Mouse (Mus musculus) heart, adult 8-10 months (tissue): ENCODE data around the gene Ndufb7. TPM values are rescaled to one million over a fixed set of nuclear protein-coding genes. Genes with fewer than 3 reads are reported as not detected.

ENCODE experiments used
- DNase-seq: peaks from one replicate; pipeline ENCODE4 v3.0.0; 2022; ENCODE audit warnings: low spot score
- total RNA-seq, 4 experiments: library from RNA; stranded (reverse); gene quantifications; 2 replicates each; pipeline ENCODE4 v1.2.4; 2022

Gene Ndufb7
- total RNA-seq, 4 experiments from 2014 or later: 561 to 765 (median 683) TPM

GRCm38 (mm10) chr8:83599814-83600213 is 33.3 kb downstream of the Ndufb7 start:
- DNase-seq: no peak

GRCm38 (mm10) chr8:83602650-83603029 is 36.2 kb downstream of the Ndufb7 start:
- DNase-seq: no peak

- DNase-seq: peak; percentile 99
Observed at GRCm38 (mm10) chr8:83607661-83608397, 41.4 kb downstream of the Ndufb7 start, which contains the start of the genes Tecr and Dnajb1. Gene Tecr, minus strand, starts transcription at chr8:83607971. Gene Dnajb1, plus strand, starts transcription at chr8:83608193.

GRCm38 (mm10) chr8:83608398-83608829 is 41.9 kb downstream of the Ndufb7 start:
- peak; percentile 82 for DNase-seq

- DNase-seq: no peak
Observed at GRCm38 (mm10) chr8:83609086-83609485, 42.6 kb downstream of the Ndufb7 start.

GRCm38 (mm10) chr8:83609547-83610180 is 43.2 kb downstream of the Ndufb7 start:
- DNase-seq: no peak

- DNase-seq: no peak
Observed at GRCm38 (mm10) chr8:83611921-83612320, 45.5 kb downstream of the Ndufb7 start.

GRCm38 (mm10) chr8:83613695-83614094 is 47.2 kb downstream of the Ndufb7 start:
- no peak for DNase-seq

- no peak for DNase-seq
Observed at GRCm38 (mm10) chr8:83616625-83617024, 50.2 kb downstream of the Ndufb7 start.

GRCm38 (mm10) chr8:83617111-83617510 is 50.6 kb downstream of the Ndufb7 start:
- DNase-seq: no peak

- no peak for DNase-seq
Observed at GRCm38 (mm10) chr8:83618566-83618965, 52.1 kb downstream of the Ndufb7 start.

GRCm38 (mm10) chr8:83619568-83620285 is 53.3 kb downstream of the Ndufb7 start:
- DNase-seq: no peak

Other genes with a start within 250 kb of the Ndufb7 start
- 10 to 100 TPM in 1 of 4 experiments, 1 to 10 TPM in 3; 7.0 to 10.4 (median 9.5) TPM for gene Elmod2, start 234.2 kb upstream of the Ndufb7 start, total RNA-seq
- not detected for gene Mgat4d, start 218.2 kb upstream of the Ndufb7 start, total RNA-seq
- gene Clgn, start 176.8 kb upstream of the Ndufb7 start, total RNA-seq: not detected
- gene Scoc, start 108.3 kb upstream of the Ndufb7 start, total RNA-seq: 10 to 100 TPM; 42.9 to 54.7 (median 51.4) TPM
- not detected for gene Olfr370, start 30.9 kb upstream of the Ndufb7 start, total RNA-seq
- 100 to 1,000 TPM; 539 to 688 (median 589) TPM for gene Tecr, start 41.3 kb downstream of the Ndufb7 start, total RNA-seq
- gene Dnajb1, start 41.5 kb downstream of the Ndufb7 start, total RNA-seq: 10 to 100 TPM; 11.0 to 14.2 (median 12.6) TPM
- 10 to 100 TPM; 21.4 to 25.1 (median 23.3) TPM for gene Gipc1, start 86.0 kb downstream of the Ndufb7 start, total RNA-seq
- under 1 TPM; 0.17 to 0.57 (median 0.26) TPM for gene Ptger1, start 100.0 kb downstream of the Ndufb7 start, total RNA-seq
- 10 to 100 TPM; 44.0 to 47.6 (median 46.6) TPM for gene Pkn1, start 132.5 kb downstream of the Ndufb7 start, total RNA-seq
- 10 to 100 TPM; 14.2 to 17.0 (median 15.4) TPM for gene Ddx39, start 148.5 kb downstream of the Ndufb7 start, total RNA-seq
- gene Adgre5, start 174.7 kb downstream of the Ndufb7 start, total RNA-seq: 10 to 100 TPM; 42.4 to 50.4 (median 43.5) TPM